Mouse (Mus musculus) liver, embryonic 12.5 days (tissue): ENCODE data around the gene Cnn2. TPM values are rescaled to one million over a fixed set of nuclear protein-coding genes. Genes with fewer than 3 reads are reported as not detected.
"Not testable (repeated sequence)": the region's sequence is repeated elsewhere in the genome, so short reads cannot be mapped to it uniquely, and the experiment has no call there.

Experiments
- ATAC-seq: fragments of 200-750 bp; cut with Nextera tagmentation; 2 replicates; pipeline ENCODE4 v1.8.0; 2017; ENCODE audit warnings: moderate number of reproducible peaks, mild to moderate bottlenecking, moderate library complexity
- H3K27ac ChIP-seq: fragments of 300-500 bp; sonication (generic); 2 replicates; pipeline ENCODE4 v1.5.1; 2016; ENCODE audit warnings: mild to moderate bottlenecking
- H3K27me3 ChIP-seq: fragments of 300-500 bp; sonication (generic); replicated peaks from 2 replicates; pipeline ENCODE4 v1.6.1; 2016; ENCODE audit warnings: mild to moderate bottlenecking, moderate library complexity
- H3K36me3 ChIP-seq: fragments of 300-500 bp; sonication (generic); 2 replicates; pipeline ENCODE4 v1.6.1; 2016; ENCODE audit warnings: mild to moderate bottlenecking, moderate library complexity
- H3K4me1 ChIP-seq: fragments of 300-500 bp; sonication (generic); 2 replicates; pipeline ENCODE4 v1.6.1; 2016
- H3K4me2 ChIP-seq: fragments of 300-500 bp; sonication (generic); 2 replicates; pipeline ENCODE4 v1.6.1; 2016; ENCODE audit warnings: mild to moderate bottlenecking, moderate library complexity
- H3K4me3 ChIP-seq: fragments of 300-500 bp; sonication (generic); 2 replicates; pipeline ENCODE4 v1.5.1; 2016; ENCODE audit warnings: mild to moderate bottlenecking, moderate library complexity
- H3K9ac ChIP-seq: fragments of 300-500 bp; sonication (generic); 2 replicates; pipeline ENCODE4 v1.6.1; 2016; ENCODE audit warnings: mild to moderate bottlenecking, moderate library complexity
- H3K9me3 ChIP-seq: fragments of 300-500 bp; sonication (generic); replicated peaks from 2 replicates; pipeline ENCODE4 v1.6.1; 2016; ENCODE audit warnings: mild to moderate bottlenecking, moderate library complexity
- WGBS: fragments of 180-500 bp; shearing (Covaris S2); methylation state at CpG from one replicate; pipeline ENCODE4 v1.1.7; 2016; ENCODE audit not compliant: insufficient replicate concordance; 5-methylcytosine and 5-hydroxymethylcytosine counted together
- polyA plus RNA-seq: library from polyadenylated mRNA; unstranded; fragments of >200 nt; fragmentation: Nextera tagmentation; extraction: Ambion mirVana; gene quantifications from 2 replicates; pipeline ENCODE4 v1.2.1, GENCODE M21; 2016

Gene Cnn2
- polyA plus RNA-seq, 1 experiment from 2014 or later = 75.4 TPM

GRCm38 (mm10) chr10:79956643-79957154 is 31.7 kb upstream of the Cnn2 start:
- WGBS = 33% methylated on average over 4 of the region's 4 CpGs

GRCm38 (mm10) chr10:79958140-79958816 is 30.1 kb upstream of the Cnn2 start:
- Histone ChIP-seq H3K27me3 (no peaks in the 10 kb centered on the region), H3K9ac (no peak overlapping the region), H3K9me3 (no peaks in the 10 kb centered on the region), H3K4me3 (no peak overlapping the region), H3K4me2 (peak overlapping the region; percentile 48), H3K4me1 (peaks cover 38% of the 10 kb centered on the region), H3K36me3 (peaks cover 24% of the 10 kb centered on the region), H3K27ac (no peak overlapping the region)
- WGBS = 19% methylated on average over 21 of the region's 21 CpGs
- ATAC-seq = no peak

More at GRCm38 (mm10) chr10:79956643-79957154, 31.7 kb upstream of the Cnn2 start:
- Histone ChIP-seq H3K4me3 (no peak overlapping the region), H3K36me3 (peaks cover 19% of the 10 kb centered on the region), H3K4me1 (peaks cover 37% of the 10 kb centered on the region), H3K9me3 (no peaks in the 10 kb centered on the region), H3K27ac (no peak overlapping the region), H3K4me2 (no peak overlapping the region), H3K9ac (peak overlapping the region; percentile 1; the same call in 1 of the 2 replicates), H3K27me3 (no peaks in the 10 kb centered on the region)
- no peak for ATAC-seq

- H3K4me1 ChIP-seq = peaks cover 34% of the 10 kb centered on the region
- H3K4me3 ChIP-seq = peak overlapping the region; percentile 90; the same call in 1 of the 2 replicates
- H3K4me2 ChIP-seq = peak overlapping the region; percentile 91
- H3K9me3 ChIP-seq, H3K9ac ChIP-seq, H3K27me3 ChIP-seq, H3K27ac ChIP-seq, ATAC-seq: not testable (repeated sequence)
- 31% methylated on average over 10 of the region's 10 CpGs for WGBS
- peaks cover 33% of the 10 kb centered on the region for H3K36me3 ChIP-seq
These were observed 29.0 kb upstream of the Cnn2 start for GRCm38 (mm10) chr10:79959412-79959811.

- Histone ChIP-seq H3K9ac (peak within 1 kb of the TSS; percentile 87), H3K4me3 (peak within 1 kb of the TSS; percentile 90), H3K4me2 (peak within 1 kb of the TSS; percentile 91), H3K27me3 (no peaks in the 10 kb centered on the region), H3K9me3 (no peaks in the 10 kb centered on the region), H3K4me1 (peaks cover 34% of the 10 kb centered on the region), H3K27ac (peak within 1 kb of the TSS; percentile 75), H3K36me3 (peaks cover 39% of the 10 kb centered on the region)
- ATAC-seq = peak; percentile 95
- under 1% methylated on average over 61 of the region's 61 CpGs for WGBS
These were observed 28.4 kb upstream of the Cnn2 start, which contains the start of gene Wdr18 for GRCm38 (mm10) chr10:79959847-79960601. Wdr18 (plus strand) TSS chr10:79960152.

GRCm38 (mm10) chr10:79960671-79961294 is 27.6 kb upstream of the Cnn2 start:
- H3K36me3 ChIP-seq = peaks cover 47% of the 10 kb centered on the region
- peak overlapping the region; percentile 90 for H3K4me3 ChIP-seq
- H3K9ac ChIP-seq = peak overlapping the region; percentile 87
- 10% methylated on average over 10 of the region's 10 CpGs for WGBS
- ATAC-seq = no peak
- H3K27me3 ChIP-seq = no peaks in the 10 kb centered on the region
- no peaks in the 10 kb centered on the region for H3K9me3 ChIP-seq
- peak overlapping the region; percentile 91 for H3K4me2 ChIP-seq
- peaks cover 34% of the 10 kb centered on the region for H3K4me1 ChIP-seq
- peak overlapping the region; percentile 75 for H3K27ac ChIP-seq

- 86% methylated on average over 7 of the region's 7 CpGs for whole genome bisulfite sequencing
- Histone ChIP-seq H3K4me1 (peaks cover 16% of the 10 kb centered on the region), H3K9ac (no peak overlapping the region), H3K27ac (no peak overlapping the region), H3K36me3 (peaks cover 76% of the 10 kb centered on the region), H3K4me3 (no peak overlapping the region), H3K4me2 (no peak overlapping the region), H3K27me3 (peaks cover 19% of the 10 kb centered on the region), H3K9me3 (no peaks in the 10 kb centered on the region)
- no peak for ATAC-seq
These were observed 23.7 kb upstream of the Cnn2 start for GRCm38 (mm10) chr10:79964727-79965126.

GRCm38 (mm10) chr10:79965325-79965724 is 23.1 kb upstream of the Cnn2 start:
- 82% methylated on average over 5 of the region's 5 CpGs for WGBS
- Histone ChIP-seq H3K27ac (no peak overlapping the region), H3K9ac (no peak overlapping the region), H3K4me1 (peaks cover 15% of the 10 kb centered on the region), H3K9me3 (no peaks in the 10 kb centered on the region), H3K4me2 (no peak overlapping the region), H3K36me3 (peaks cover 76% of the 10 kb centered on the region), H3K27me3 (peaks cover 25% of the 10 kb centered on the region), H3K4me3 (no peak overlapping the region)
- ATAC-seq = no peak

GRCm38 (mm10) chr10:79966886-79967400 is 21.4 kb upstream of the Cnn2 start:
- Histone ChIP-seq H3K4me3 (no peak overlapping the region), H3K36me3 (peaks cover 67% of the 10 kb centered on the region), H3K9ac (no peak overlapping the region), H3K27me3 (peaks cover 41% of the 10 kb centered on the region), H3K27ac (no peak overlapping the region), H3K9me3 (no peaks in the 10 kb centered on the region), H3K4me2 (no peak overlapping the region), H3K4me1 (peaks cover 7% of the 10 kb centered on the region)
- 75% methylated on average over 5 of the region's 5 CpGs for WGBS
- ATAC-seq = no peak

- Histone ChIP-seq H3K9me3 (no peaks in the 10 kb centered on the region), H3K9ac (no peak overlapping the region), H3K4me3 (no peak overlapping the region), H3K27ac (no peak overlapping the region), H3K36me3 (peaks cover 55% of the 10 kb centered on the region), H3K27me3 (peaks cover 54% of the 10 kb centered on the region), H3K4me1 (peaks cover 7% of the 10 kb centered on the region), H3K4me2 (no peak overlapping the region)
- 83% methylated on average over 1 of the region's 1 CpGs for WGBS
- no peak for ATAC-seq
These were observed 20.2 kb upstream of the Cnn2 start for GRCm38 (mm10) chr10:79968181-79968580.

- ATAC-seq = no peak
- 30% methylated on average over 3 of the region's 3 CpGs for whole genome bisulfite sequencing
- H3K9me3 ChIP-seq = no peaks in the 10 kb centered on the region
These were observed 19.2 kb upstream of the Cnn2 start for GRCm38 (mm10) chr10:79969124-79969568.

GRCm38 (mm10) chr10:79970415-79971182 is 17.8 kb upstream of the Cnn2 start, which contains the start of gene Grin3b:
Grin3b (plus strand) TSS chr10:79970715.
- Histone ChIP-seq H3K4me2 (peak within 1 kb of the TSS; percentile 61), H3K4me1 (peaks cover 7% of the 10 kb centered on the region), H3K27ac (no peak within 1 kb of the TSS), H3K9ac (0 out of 2 replicates have a peak within 1 kb of the TSS, but pooled peaks have one; percentile 24), H3K4me3 (peak within 1 kb of the TSS; percentile 36), H3K27me3 (peaks cover 62% of the 10 kb centered on the region), H3K9me3 (peaks cover 5% of the 10 kb centered on the region), H3K36me3 (peaks cover 48% of the 10 kb centered on the region)
- no peak for ATAC-seq
- WGBS = 8% methylated on average over 47 of the region's 47 CpGs

More at GRCm38 (mm10) chr10:79969124-79969568, 19.2 kb upstream of the Cnn2 start:
- H3K4me1 ChIP-seq = peaks cover 7% of the 10 kb centered on the region
- no peak overlapping the region for H3K9ac ChIP-seq
- H3K27me3 ChIP-seq = peaks cover 62% of the 10 kb centered on the region
- no peak overlapping the region for H3K27ac ChIP-seq
- no peak overlapping the region for H3K4me2 ChIP-seq
- H3K4me3 ChIP-seq = no peak overlapping the region
- H3K36me3 ChIP-seq = peaks cover 49% of the 10 kb centered on the region
